Mouse (Mus musculus): ENCODE data around the gene Spen. TPM values are rescaled to one million over a fixed set of nuclear protein-coding genes. Genes with fewer than 3 reads are reported as not detected.

Gene Spen
- polyA plus RNA-seq, 1 experiment, result 63.4 TPM

DNA sequence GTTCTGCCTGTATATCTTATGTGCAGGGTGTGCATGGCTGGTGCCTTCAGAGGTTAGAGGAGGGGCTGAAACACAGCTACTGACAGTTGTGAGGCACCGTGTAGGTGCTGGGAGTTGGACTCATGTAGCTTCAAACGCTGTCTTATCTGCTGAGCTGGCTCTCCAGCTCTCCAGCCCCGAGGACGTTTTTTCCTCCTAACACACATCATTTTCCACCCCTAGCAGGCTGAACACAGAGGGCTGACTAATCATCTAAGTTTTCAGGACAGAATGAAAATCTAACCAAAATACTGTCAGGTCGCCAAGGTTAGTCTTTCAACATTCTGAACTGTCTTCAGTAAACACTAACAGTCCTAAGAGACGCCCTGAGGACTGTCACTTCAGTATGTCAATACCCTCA lies 13.7 kb downstream of the Spen start:
- Histone ChIP-seq H3K27me3 (ENCODE audit: control insufficient read depth, insufficient read depth, low read length) (no peaks in the 10 kb centered on the region), H3K27ac (ENCODE audit: control insufficient read depth, insufficient read depth, low read length) (no peak overlapping the region), H3K36me3 (ENCODE audit: control insufficient read depth, insufficient read depth, low read length) (peaks cover 26% of the 10 kb centered on the region)

DNA sequence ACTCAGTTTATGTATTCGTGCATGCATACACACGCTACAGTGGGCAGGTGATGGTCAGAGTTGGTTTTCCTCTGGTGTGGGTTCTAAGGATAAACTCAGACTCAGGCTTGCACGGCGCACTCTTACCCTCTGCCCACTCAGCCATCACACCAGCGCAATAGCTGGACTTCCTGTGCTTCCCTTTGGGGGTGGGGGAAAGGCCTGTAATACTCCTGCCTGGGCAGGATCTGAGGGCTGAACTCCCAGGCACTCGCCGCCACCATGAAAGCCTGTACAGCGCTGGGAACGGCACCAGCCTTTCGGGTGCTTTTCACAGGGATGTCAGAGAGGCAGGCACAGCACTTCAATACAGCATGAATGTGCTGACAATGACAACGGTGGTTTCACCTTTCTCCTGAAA lies 15.3 kb downstream of the Spen start:
- Histone ChIP-seq H3K36me3 (ENCODE audit: control insufficient read depth, insufficient read depth, low read length) (peaks cover 26% of the 10 kb centered on the region), H3K4me3 (ENCODE audit: control insufficient read depth, insufficient read depth, low read length) (no peak overlapping the region)
- 87% methylated on average over 11 of the region's 11 CpGs for WGBS

More for the DNA sequence above, 13.7 kb downstream of the Spen start:
- H3K4me3 ChIP-seq (ENCODE audit: control insufficient read depth, insufficient read depth, low read length), result no peak overlapping the region
- no peaks in the 10 kb centered on the region for H3K4me1 ChIP-seq (replicated peaks; ENCODE audit: control insufficient read depth, insufficient read depth, low read length)
- WGBS, result 73% methylated on average over 6 of the region's 6 CpGs
- no peak for DNase-seq
- TF ChIP-seq POLR2A (IDR thresholded peaks at IDR 0.05; ENCODE audit: control insufficient read depth, extremely low read depth, insufficient read depth, low read length, poor library complexity) (no peak), CTCF (IDR thresholded peaks at IDR 0.05; ENCODE audit: borderline replicate concordance, control insufficient read depth, extremely low read depth, insufficient read depth, low read length, poor library complexity) (no peak)

GRCm38 (mm10) chr4:141518386-141518785 lies 20.0 kb downstream of the Spen start:
- Histone ChIP-seq H3K36me3 (ENCODE audit: control insufficient read depth, insufficient read depth, low read length) (peaks cover 44% of the 10 kb centered on the region), H3K4me1 (replicated peaks; ENCODE audit: control insufficient read depth, insufficient read depth, low read length) (no peaks in the 10 kb centered on the region), H3K27me3 (ENCODE audit: control insufficient read depth, insufficient read depth, low read length) (no peaks in the 10 kb centered on the region), H3K27ac (ENCODE audit: control insufficient read depth, insufficient read depth, low read length) (no peak overlapping the region), H3K4me3 (ENCODE audit: control insufficient read depth, insufficient read depth, low read length) (no peak overlapping the region)
- TF ChIP-seq CTCF (IDR thresholded peaks at IDR 0.05; ENCODE audit: borderline replicate concordance, control insufficient read depth, extremely low read depth, insufficient read depth, low read length, poor library complexity) (no peak), POLR2A (IDR thresholded peaks at IDR 0.05; ENCODE audit: control insufficient read depth, extremely low read depth, insufficient read depth, low read length, poor library complexity) (no peak)
- DNase-seq, result no peak
- 93% methylated on average over 3 of the region's 3 CpGs for WGBS

More for the DNA sequence above, 15.3 kb downstream of the Spen start:
- TF ChIP-seq POLR2A (IDR thresholded peaks at IDR 0.05; ENCODE audit: control insufficient read depth, extremely low read depth, insufficient read depth, low read length, poor library complexity) (no peak), CTCF (IDR thresholded peaks at IDR 0.05; ENCODE audit: borderline replicate concordance, control insufficient read depth, extremely low read depth, insufficient read depth, low read length, poor library complexity) (no peak)
- Histone ChIP-seq H3K27ac (ENCODE audit: control insufficient read depth, insufficient read depth, low read length) (no peak overlapping the region), H3K4me1 (replicated peaks; ENCODE audit: control insufficient read depth, insufficient read depth, low read length) (no peaks in the 10 kb centered on the region), H3K27me3 (ENCODE audit: control insufficient read depth, insufficient read depth, low read length) (no peaks in the 10 kb centered on the region)
- no peak for DNase-seq

DNA sequence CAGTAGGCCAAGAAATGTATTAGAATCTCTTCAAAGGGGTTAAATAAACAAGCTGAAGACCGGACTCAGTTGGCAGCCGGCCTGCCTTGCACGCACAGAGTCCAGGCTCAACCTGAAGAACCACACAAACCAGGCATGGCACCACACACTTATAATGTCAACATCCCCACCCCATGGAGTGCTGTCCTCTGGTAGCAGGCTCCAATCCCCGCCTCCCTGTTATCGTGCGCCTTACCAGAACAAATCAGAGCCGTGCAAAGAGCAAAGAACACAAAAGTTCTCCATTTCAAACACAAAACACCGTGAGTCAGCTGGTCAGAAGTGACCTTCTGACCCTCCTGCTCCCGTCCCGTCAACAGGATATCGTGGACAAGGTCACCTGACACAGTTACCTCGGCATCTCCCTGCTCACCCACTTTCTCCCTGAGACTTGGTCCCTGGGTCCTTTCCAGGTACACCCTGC lies 24.2 kb downstream of the Spen start:
- no peak overlapping the region for H3K4me3 ChIP-seq (ENCODE audit: control insufficient read depth, insufficient read depth, low read length)
- TF ChIP-seq CTCF (IDR thresholded peaks at IDR 0.05; ENCODE audit: borderline replicate concordance, control insufficient read depth, extremely low read depth, insufficient read depth, low read length, poor library complexity) (no peak), POLR2A (IDR thresholded peaks at IDR 0.05; ENCODE audit: control insufficient read depth, extremely low read depth, insufficient read depth, low read length, poor library complexity) (no peak)
- DNase-seq, result no peak
- H3K36me3 ChIP-seq (ENCODE audit: control insufficient read depth, insufficient read depth, low read length), result peaks cover 18% of the 10 kb centered on the region
- WGBS, result 93% methylated on average over 12 of the region's 12 CpGs
- H3K4me1 ChIP-seq (replicated peaks; ENCODE audit: control insufficient read depth, insufficient read depth, low read length), result no peaks in the 10 kb centered on the region
- H3K27ac ChIP-seq (ENCODE audit: control insufficient read depth, insufficient read depth, low read length), result no peak overlapping the region
- H3K27me3 ChIP-seq (ENCODE audit: control insufficient read depth, insufficient read depth, low read length), result no peaks in the 10 kb centered on the region

DNA sequence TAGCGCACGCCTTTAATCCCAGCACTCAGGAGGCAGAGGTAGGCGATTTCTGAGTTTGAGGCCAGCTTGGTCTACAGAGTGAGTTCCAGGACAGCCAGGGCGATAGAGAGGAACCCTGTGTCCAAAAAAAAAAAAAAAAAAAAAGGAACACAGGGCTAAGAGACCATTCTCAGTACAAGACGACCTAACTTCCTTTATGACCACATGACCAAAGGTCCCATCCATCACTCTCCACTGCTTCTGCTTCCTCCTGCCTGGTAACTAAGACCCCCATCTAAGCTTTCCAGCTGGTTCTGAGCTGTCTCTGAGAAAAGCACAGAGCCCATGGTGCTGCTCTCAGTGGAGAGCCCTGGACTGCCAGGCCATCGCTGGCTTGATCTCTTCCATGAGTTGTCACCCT lies 26.3 kb downstream of the Spen start:
- WGBS, result 88% methylated on average over 6 of the region's 6 CpGs

DNA sequence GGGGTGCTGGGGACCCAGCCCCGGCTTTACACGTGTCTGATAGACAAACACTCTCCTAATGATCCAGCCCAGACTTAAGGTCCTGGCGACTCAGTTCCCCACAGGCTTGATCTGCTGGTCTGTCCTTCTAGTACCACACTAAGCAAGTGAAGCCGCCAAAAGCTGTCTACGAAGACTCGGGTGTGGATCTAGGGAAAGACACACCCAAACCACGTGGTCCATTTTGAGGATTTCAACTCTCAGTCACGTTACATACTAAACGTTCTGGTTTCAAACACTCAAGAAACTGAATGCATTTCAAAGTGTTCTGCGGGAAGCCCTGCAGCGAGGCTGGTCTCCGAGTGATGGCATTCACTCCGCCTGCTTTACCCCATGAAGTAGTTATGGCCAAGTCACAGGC lies 27.9 kb downstream of the Spen start:
- no peak for DNase-seq
- 94% methylated on average over 13 of the region's 13 CpGs for WGBS
- no peaks in the 10 kb centered on the region for H3K27me3 ChIP-seq (ENCODE audit: control insufficient read depth, insufficient read depth, low read length)
- no peak for TF ChIP-seq POLR2A (IDR thresholded peaks at IDR 0.05; ENCODE audit: control insufficient read depth, extremely low read depth, insufficient read depth, low read length, poor library complexity)
- no peak for TF ChIP-seq CTCF (IDR thresholded peaks at IDR 0.05; ENCODE audit: borderline replicate concordance, control insufficient read depth, extremely low read depth, insufficient read depth, low read length, poor library complexity)
- no peak overlapping the region for H3K4me3 ChIP-seq (ENCODE audit: control insufficient read depth, insufficient read depth, low read length)
- H3K4me1 ChIP-seq (replicated peaks; ENCODE audit: control insufficient read depth, insufficient read depth, low read length), result 0 out of 2 replicates have a peak, but pooled peaks cover 2% of the 10 kb centered on the region
- no peak overlapping the region for H3K27ac ChIP-seq (ENCODE audit: control insufficient read depth, insufficient read depth, low read length)
- no peaks in the 10 kb centered on the region for H3K36me3 ChIP-seq (ENCODE audit: control insufficient read depth, insufficient read depth, low read length)

More for the DNA sequence above, 26.3 kb downstream of the Spen start:
- H3K4me1 ChIP-seq (replicated peaks; ENCODE audit: control insufficient read depth, insufficient read depth, low read length), result no peaks in the 10 kb centered on the region
- H3K4me3 ChIP-seq (ENCODE audit: control insufficient read depth, insufficient read depth, low read length), result no peak overlapping the region
- H3K27ac ChIP-seq (ENCODE audit: control insufficient read depth, insufficient read depth, low read length), result no peak overlapping the region
- no peaks in the 10 kb centered on the region for H3K27me3 ChIP-seq (ENCODE audit: control insufficient read depth, insufficient read depth, low read length)
- H3K36me3 ChIP-seq (ENCODE audit: control insufficient read depth, insufficient read depth, low read length), result peaks cover 16% of the 10 kb centered on the region
- DNase-seq, result no peak
- no peak for TF ChIP-seq CTCF (IDR thresholded peaks at IDR 0.05; ENCODE audit: borderline replicate concordance, control insufficient read depth, extremely low read depth, insufficient read depth, low read length, poor library complexity)
- no peak for TF ChIP-seq POLR2A (IDR thresholded peaks at IDR 0.05; ENCODE audit: control insufficient read depth, extremely low read depth, insufficient read depth, low read length, poor library complexity)

DNA sequence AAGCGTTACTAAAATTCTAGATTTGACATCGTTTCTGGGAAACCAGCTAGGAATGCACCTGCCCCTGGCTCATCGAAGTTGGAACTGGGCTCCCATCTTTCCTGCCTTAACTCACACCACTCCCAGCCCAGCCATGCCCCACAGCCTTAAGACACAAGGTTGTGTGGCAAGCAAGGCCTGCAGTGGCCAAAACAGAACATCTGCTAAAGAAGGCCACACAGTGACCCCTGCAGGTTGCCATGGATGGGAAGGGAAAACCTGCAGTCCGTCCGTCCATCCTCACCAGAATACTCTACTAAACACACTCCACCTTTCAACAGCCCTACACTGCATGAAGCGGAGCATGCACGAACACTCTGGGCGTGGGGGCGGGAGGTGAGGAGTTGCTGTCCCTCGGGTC lies 31.5 kb downstream of the Spen start:
- Histone ChIP-seq H3K27me3 (ENCODE audit: control insufficient read depth, insufficient read depth, low read length) (no peaks in the 10 kb centered on the region), H3K27ac (ENCODE audit: control insufficient read depth, insufficient read depth, low read length) (no peak overlapping the region), H3K4me1 (replicated peaks; ENCODE audit: control insufficient read depth, insufficient read depth, low read length) (0 out of 2 replicates have a peak, but pooled peaks cover 2% of the 10 kb centered on the region), H3K36me3 (ENCODE audit: control insufficient read depth, insufficient read depth, low read length) (no peaks in the 10 kb centered on the region), H3K4me3 (ENCODE audit: control insufficient read depth, insufficient read depth, low read length) (no peak overlapping the region)
- no peak for DNase-seq
- TF ChIP-seq POLR2A (IDR thresholded peaks at IDR 0.05; ENCODE audit: control insufficient read depth, extremely low read depth, insufficient read depth, low read length, poor library complexity), result no peak
- TF ChIP-seq CTCF (IDR thresholded peaks at IDR 0.05; ENCODE audit: borderline replicate concordance, control insufficient read depth, extremely low read depth, insufficient read depth, low read length, poor library complexity), result no peak
- 86% methylated on average over 10 of the region's 10 CpGs for WGBS

Measured in thymus, adult 2 months (tissue).